Mouse (Mus musculus): Measurements from ENCODE around the gene Muc3. TPM values are rescaled to one million over a fixed set of nuclear protein-coding genes. Genes with fewer than 3 reads are reported as not detected.

Gene Muc3
- polyA plus RNA-seq, 1 experiment from 2014 or later, result not detected

DNA sequence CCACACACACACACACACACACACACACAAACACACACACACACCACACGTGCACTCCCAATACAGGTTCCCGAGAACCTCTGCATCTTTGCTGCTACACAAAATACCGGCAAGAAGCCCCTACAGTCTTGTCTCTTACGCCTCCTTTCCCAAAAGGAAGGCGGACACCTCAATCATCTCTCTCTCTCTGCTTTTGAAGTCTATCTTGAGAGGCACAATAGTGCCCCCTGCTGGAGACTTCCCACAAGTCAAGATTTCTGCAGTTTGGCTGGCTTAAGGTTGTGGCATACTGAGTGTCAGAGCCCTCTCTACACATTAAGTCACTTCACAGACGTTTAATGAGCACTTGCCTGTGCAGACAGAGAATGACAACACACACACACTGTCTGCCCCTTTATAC lies 42.1 kb downstream of the Muc3 start:
- no peaks in the 10 kb centered on the region for H3K36me3 ChIP-seq
- no peak overlapping the region for H3K4me2 ChIP-seq (replicated peaks)
- ATAC-seq (ENCODE audit: insufficient number of reproducible peaks, insufficient read depth, low FRiP score, low TSS enrichment), result no peak
- 10% methylated on average over 6 of the region's 6 CpGs for WGBS
- H3K4me1 ChIP-seq, result 0 out of 2 replicates have a peak, but pooled peaks cover 7% of the 10 kb centered on the region
- no peak overlapping the region for H3K9ac ChIP-seq
- no peak overlapping the region for H3K4me3 ChIP-seq
- H3K9me3 ChIP-seq, result no peaks in the 10 kb centered on the region
- no peak overlapping the region for H3K27ac ChIP-seq
- H3K27me3 ChIP-seq, result no peaks in the 10 kb centered on the region; the same call in 1 of the 2 replicates

- no peaks in the 10 kb centered on the region; the same call in 1 of the 2 replicates for H3K27me3 ChIP-seq
- WGBS, result 77% methylated on average over 4 of the region's 4 CpGs
- ATAC-seq (ENCODE audit: insufficient number of reproducible peaks, insufficient read depth, low FRiP score, low TSS enrichment), result no peak
- no peak overlapping the region for H3K4me3 ChIP-seq
- H3K27ac ChIP-seq, result no peak overlapping the region
- H3K36me3 ChIP-seq, result no peaks in the 10 kb centered on the region
- H3K4me2 ChIP-seq (replicated peaks), result no peak overlapping the region
- no peak overlapping the region for H3K9ac ChIP-seq
- H3K4me1 ChIP-seq, result 0 out of 2 replicates have a peak, but pooled peaks cover 7% of the 10 kb centered on the region
- H3K9me3 ChIP-seq, result no peaks in the 10 kb centered on the region
Observed at GRCm38 (mm10) chr5:137106434-137106833, 42.7 kb downstream of the Muc3 start.

- WGBS, result 81% methylated on average over 2 of the region's 2 CpGs
- ATAC-seq (ENCODE audit: insufficient number of reproducible peaks, insufficient read depth, low FRiP score, low TSS enrichment), result no peak
- H3K27ac ChIP-seq, result no peak overlapping the region
Observed at GRCm38 (mm10) chr5:137103969-137104368, 45.2 kb downstream of the Muc3 start.

DNA sequence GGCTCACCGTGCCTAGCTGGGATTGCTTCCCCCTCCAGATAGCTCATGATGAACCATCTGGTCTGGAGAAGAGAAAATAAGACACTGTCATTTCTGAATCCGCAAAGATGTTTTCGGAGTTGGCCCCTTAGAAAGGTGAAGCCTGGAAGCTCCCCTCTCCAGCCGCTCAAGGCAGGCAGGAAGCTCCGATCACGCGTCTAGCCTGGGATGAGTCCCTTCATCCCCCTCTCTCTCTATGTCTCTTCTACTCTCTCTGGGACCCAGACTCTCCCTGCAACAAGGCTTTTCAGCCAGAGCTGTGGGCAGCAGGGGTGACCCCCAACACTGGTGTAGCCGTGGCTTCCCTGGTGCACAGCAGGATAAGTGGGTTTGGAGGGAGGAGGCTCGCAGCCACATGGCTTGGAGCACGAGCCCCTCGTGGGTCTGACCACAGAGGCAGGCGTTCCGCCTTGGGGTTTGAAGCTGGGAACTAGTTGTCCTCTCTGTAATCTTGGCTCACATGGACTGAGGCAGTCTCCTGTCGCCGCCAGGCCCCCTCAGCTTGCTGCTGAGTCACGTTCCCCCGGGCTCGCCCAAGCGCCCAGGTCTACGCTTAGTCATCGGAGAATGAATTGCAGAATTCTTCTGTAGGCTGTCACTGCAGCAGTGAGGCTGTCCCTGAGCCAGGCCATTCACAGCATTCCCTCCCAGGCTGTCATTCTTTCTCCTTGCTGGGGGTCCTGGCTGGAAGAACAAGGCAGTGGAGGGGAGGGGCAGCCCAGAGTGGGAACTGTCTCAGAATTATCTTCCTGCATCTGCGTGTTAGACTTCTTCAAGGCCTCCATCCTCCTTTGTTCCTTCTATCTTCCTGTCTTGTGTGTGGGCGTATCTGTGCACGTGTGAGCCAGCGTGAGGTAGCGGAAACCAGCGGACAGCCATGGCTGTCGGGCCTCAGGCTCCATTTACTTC lies 46.3 kb downstream of the Muc3 start:
- Histone ChIP-seq H3K27ac (no peak overlapping the region), H3K9me3 (no peaks in the 10 kb centered on the region), H3K36me3 (no peaks in the 10 kb centered on the region), H3K4me1 (0 out of 2 replicates have a peak, but pooled peaks cover 7% of the 10 kb centered on the region), H3K27me3 (no peaks in the 10 kb centered on the region), H3K4me2 (replicated peaks) (no peak overlapping the region), H3K9ac (no peak overlapping the region), H3K4me3 (no peak overlapping the region)
- WGBS, result 65% methylated on average over 28 of the region's 28 CpGs
- 0 out of 2 replicates have a peak, but pooled peaks have one; percentile 62 for ATAC-seq (ENCODE audit: insufficient number of reproducible peaks, insufficient read depth, low FRiP score, low TSS enrichment)

More at GRCm38 (mm10) chr5:137103969-137104368, 45.2 kb downstream of the Muc3 start:
- H3K4me1 ChIP-seq, result 0 out of 2 replicates have a peak, but pooled peaks cover 7% of the 10 kb centered on the region
- no peak overlapping the region for H3K4me2 ChIP-seq (replicated peaks)
- H3K27me3 ChIP-seq, result no peaks in the 10 kb centered on the region; the same call in 1 of the 2 replicates
- H3K4me3 ChIP-seq, result no peak overlapping the region
- no peak overlapping the region for H3K9ac ChIP-seq
- no peaks in the 10 kb centered on the region for H3K36me3 ChIP-seq
- H3K9me3 ChIP-seq, result no peaks in the 10 kb centered on the region

GRCm38 (mm10) chr5:137102078-137102477 lies 47.0 kb downstream of the Muc3 start:
- Histone ChIP-seq H3K27ac (no peak overlapping the region), H3K4me2 (replicated peaks) (no peak overlapping the region), H3K4me1 (0 out of 2 replicates have a peak, but pooled peaks cover 7% of the 10 kb centered on the region), H3K9ac (no peak overlapping the region), H3K9me3 (no peaks in the 10 kb centered on the region), H3K4me3 (no peak overlapping the region), H3K27me3 (no peaks in the 10 kb centered on the region), H3K36me3 (no peaks in the 10 kb centered on the region)
- ATAC-seq (ENCODE audit: insufficient number of reproducible peaks, insufficient read depth, low FRiP score, low TSS enrichment), result no peak
- 77% methylated on average over 10 of the region's 10 CpGs for WGBS

- no peaks in the 10 kb centered on the region for H3K36me3 ChIP-seq
- no peak for ATAC-seq (ENCODE audit: insufficient number of reproducible peaks, insufficient read depth, low FRiP score, low TSS enrichment)
Observed at GRCm38 (mm10) chr5:137100660-137101059, 48.5 kb downstream of the Muc3 start.

DNA sequence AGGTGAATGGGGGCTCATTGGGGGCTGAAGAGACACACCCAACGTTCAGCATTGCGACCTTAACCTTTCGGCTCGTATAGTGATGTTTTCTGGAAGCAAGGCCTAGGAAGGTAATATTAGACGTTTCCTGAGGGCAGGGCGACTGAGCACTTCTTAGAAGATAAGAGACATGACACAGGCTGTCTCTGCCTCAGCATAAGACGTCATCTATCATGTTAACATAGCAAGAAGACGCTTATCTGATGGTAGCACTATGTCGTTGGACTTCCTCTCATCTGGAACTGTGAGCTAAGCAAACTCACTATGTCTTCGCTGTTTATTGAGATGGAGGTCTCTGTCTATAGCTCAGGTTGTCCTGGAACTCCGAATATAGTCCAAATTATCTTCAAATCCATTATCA lies 50.7 kb downstream of the Muc3 start:
- Histone ChIP-seq H3K4me2 (replicated peaks) (no peak overlapping the region), H3K9ac (no peak overlapping the region), H3K4me1 (peaks cover 5% of the 10 kb centered on the region; the same call in 1 of the 2 replicates), H3K9me3 (no peaks in the 10 kb centered on the region), H3K27me3 (no peaks in the 10 kb centered on the region), H3K4me3 (no peak overlapping the region), H3K36me3 (no peaks in the 10 kb centered on the region), H3K27ac (no peak overlapping the region)
- 65% methylated on average over 11 of the region's 11 CpGs for WGBS
- ATAC-seq (ENCODE audit: insufficient number of reproducible peaks, insufficient read depth, low FRiP score, low TSS enrichment), result no peak

More at GRCm38 (mm10) chr5:137100660-137101059, 48.5 kb downstream of the Muc3 start:
- Histone ChIP-seq H3K9ac (peak overlapping the region; percentile 19; the same call in 1 of the 2 replicates), H3K4me2 (replicated peaks) (no peak overlapping the region), H3K27ac (no peak overlapping the region), H3K4me1 (0 out of 2 replicates have a peak, but pooled peaks cover 5% of the 10 kb centered on the region), H3K4me3 (no peak overlapping the region), H3K9me3 (no peaks in the 10 kb centered on the region), H3K27me3 (no peaks in the 10 kb centered on the region)
- 39% methylated on average over 4 of the region's 4 CpGs for WGBS

DNA sequence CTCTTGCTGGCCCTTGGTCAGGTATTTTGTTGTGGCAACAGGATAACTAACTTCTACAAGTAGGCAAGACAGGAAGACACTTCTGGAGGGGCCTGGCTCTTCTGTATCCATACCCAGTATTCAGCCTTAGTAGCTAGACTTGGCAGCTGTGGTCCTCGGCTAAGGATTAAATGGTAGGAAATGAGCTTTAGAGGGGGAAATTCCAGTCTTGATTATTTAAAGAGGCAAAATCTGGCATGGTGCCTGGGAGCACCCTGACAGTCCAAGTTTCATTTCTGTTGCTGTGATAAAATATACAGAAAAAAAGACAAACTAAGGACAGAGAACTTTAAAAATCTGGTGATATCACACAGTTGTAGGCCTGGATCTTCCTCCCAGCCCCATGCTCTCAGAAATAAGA lies 53.1 kb downstream of the Muc3 start:
- Histone ChIP-seq H3K27me3 (no peaks in the 10 kb centered on the region), H3K36me3 (no peaks in the 10 kb centered on the region), H3K4me1 (peaks cover 5% of the 10 kb centered on the region; the same call in 1 of the 2 replicates), H3K4me3 (no peak overlapping the region), H3K9ac (no peak overlapping the region), H3K27ac (no peak overlapping the region), H3K9me3 (no peaks in the 10 kb centered on the region), H3K4me2 (replicated peaks) (no peak overlapping the region)
- 67% methylated on average over 1 of the region's 1 CpGs for WGBS
- ATAC-seq (ENCODE audit: insufficient number of reproducible peaks, insufficient read depth, low FRiP score, low TSS enrichment), result no peak

- Histone ChIP-seq H3K9me3 (no peaks in the 10 kb centered on the region), H3K36me3 (no peaks in the 10 kb centered on the region), H3K4me1 (peaks cover 5% of the 10 kb centered on the region; the same call in 1 of the 2 replicates), H3K4me2 (replicated peaks) (no peak overlapping the region), H3K27ac (no peak overlapping the region), H3K4me3 (no peak overlapping the region), H3K9ac (no peak overlapping the region), H3K27me3 (no peaks in the 10 kb centered on the region)
- no peak for ATAC-seq (ENCODE audit: insufficient number of reproducible peaks, insufficient read depth, low FRiP score, low TSS enrichment)
- WGBS, result 90% methylated on average over 10 of the region's 10 CpGs
Observed at GRCm38 (mm10) chr5:137095135-137095534, 54.0 kb downstream of the Muc3 start.

DNA sequence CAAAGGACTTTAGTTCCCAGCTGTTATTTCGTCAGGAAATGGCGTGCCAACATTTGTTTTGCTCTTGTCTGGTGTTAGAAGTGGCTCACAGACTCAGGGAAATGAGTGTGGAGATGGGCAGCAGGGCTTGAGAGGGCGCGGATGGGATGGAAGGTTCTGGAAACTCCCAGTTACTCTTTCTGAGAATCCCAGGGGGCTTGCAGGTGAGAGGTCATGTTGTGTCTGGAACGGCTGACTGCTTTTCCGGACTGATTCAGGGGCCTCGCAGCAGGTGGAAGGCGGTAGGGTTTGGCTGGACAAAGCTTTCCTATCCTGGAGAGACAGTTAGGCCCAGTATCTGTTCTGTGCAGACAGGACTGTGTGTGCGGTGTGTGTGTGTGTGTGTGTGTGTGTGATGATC lies 55.4 kb downstream of the Muc3 start:
- H3K27me3 ChIP-seq, result no peaks in the 10 kb centered on the region
- H3K9ac ChIP-seq, result no peak overlapping the region
- H3K4me2 ChIP-seq (replicated peaks), result no peak overlapping the region
- no peak overlapping the region for H3K4me3 ChIP-seq
- ATAC-seq (ENCODE audit: insufficient number of reproducible peaks, insufficient read depth, low FRiP score, low TSS enrichment), result no peak
- WGBS, result 73% methylated on average over 9 of the region's 9 CpGs
- H3K36me3 ChIP-seq, result no peaks in the 10 kb centered on the region
- no peaks in the 10 kb centered on the region for H3K9me3 ChIP-seq
- peaks cover 5% of the 10 kb centered on the region; the same call in 1 of the 2 replicates for H3K4me1 ChIP-seq
- no peak overlapping the region for H3K27ac ChIP-seq

- peak overlapping the region; percentile 72; the same call in 1 of the 2 replicates for H3K27ac ChIP-seq
- no peak overlapping the region for H3K4me2 ChIP-seq (replicated peaks)
- H3K4me1 ChIP-seq, result peaks cover 5% of the 10 kb centered on the region; the same call in 1 of the 2 replicates
- ATAC-seq (ENCODE audit: insufficient number of reproducible peaks, insufficient read depth, low FRiP score, low TSS enrichment), result no peak
- H3K9ac ChIP-seq, result no peak overlapping the region
- no peaks in the 10 kb centered on the region for H3K9me3 ChIP-seq
- 61% methylated on average over 6 of the region's 6 CpGs for WGBS
- no peak overlapping the region for H3K4me3 ChIP-seq
- H3K27me3 ChIP-seq, result no peaks in the 10 kb centered on the region
- no peaks in the 10 kb centered on the region for H3K36me3 ChIP-seq
Observed at GRCm38 (mm10) chr5:137091560-137091959, 57.6 kb downstream of the Muc3 start.

DNA sequence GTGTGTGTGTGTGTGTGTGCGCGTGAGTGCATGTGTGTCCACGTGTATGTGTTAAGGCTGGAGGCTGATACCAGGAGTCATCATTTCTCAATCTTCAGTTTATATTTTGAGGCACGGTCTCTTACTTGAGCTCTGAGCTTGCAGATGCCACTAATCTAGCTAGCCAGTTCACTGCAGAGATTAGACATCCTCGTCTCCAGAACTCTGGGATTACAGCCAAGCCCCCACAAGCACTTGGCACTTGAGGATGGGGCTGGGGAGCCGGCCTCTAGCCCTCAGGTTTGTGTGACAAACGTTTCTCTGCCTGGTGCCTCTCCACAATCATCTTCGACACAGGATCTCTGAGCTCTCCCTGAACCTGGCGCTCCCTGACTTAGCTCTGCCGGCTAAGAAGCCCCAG lies 58.3 kb downstream of the Muc3 start:
- WGBS, result 81% methylated on average over 10 of the region's 10 CpGs
- H3K36me3 ChIP-seq, result no peaks in the 10 kb centered on the region
- H3K27me3 ChIP-seq, result no peaks in the 10 kb centered on the region
- no peak overlapping the region for H3K4me3 ChIP-seq
- no peak overlapping the region for H3K27ac ChIP-seq
- no peak overlapping the region for H3K4me2 ChIP-seq (replicated peaks)
- H3K9ac ChIP-seq, result no peak overlapping the region
- ATAC-seq (ENCODE audit: insufficient number of reproducible peaks, insufficient read depth, low FRiP score, low TSS enrichment), result no peak
- peaks cover 5% of the 10 kb centered on the region; the same call in 1 of the 2 replicates for H3K4me1 ChIP-seq
- no peaks in the 10 kb centered on the region for H3K9me3 ChIP-seq
